9 mouse cellular contexts compared by ENCODE assay signal in genomic region chr12:11221524-11222330, GRCm38 (mm10). TPM values are rescaled to one million over a fixed set of nuclear protein-coding genes. Genes with fewer than 3 reads are reported as not detected.
DNase-seq lines count a peak whose midpoint lies in the region; ATAC-seq lines count a peak whose summit lies in the region.
"Had no signal": no experiment of that assay in that cellular context is flagged by ENCODE, and none has a peak within 500 bp of the region (broad histone marks: within the 10 kb centered on the region; RNA-seq: fewer than 3 reads in every experiment).

No protein-coding gene starts in this region.

- no peaks in the 10 kb centered on the region for H3K9me3 ChIP-seq in embryonic facial prominence, embryonic 11.5 days (replicated peaks; ENCODE audit: control insufficient read depth, low read length)
- no peaks in the 10 kb centered on the region for H3K9me3 ChIP-seq in heart, embryonic 14.5 days (ENCODE audit: control insufficient read depth, low read length)

- 63% methylated on average over 20 of the region's 20 CpGs for WGBS in embryonic facial prominence, embryonic 11.5 days
- 34% methylated on average over 20 of the region's 20 CpGs for WGBS in heart, embryonic 14.5 days

- H3K27ac ChIP-seq in embryonic facial prominence, embryonic 11.5 days (replicated peaks; ENCODE audit: low read depth, low read length) = no peak overlapping the region; the same call in 1 of the 2 replicates
- peak overlapping the region; percentile 20 to 74 for H3K27ac ChIP-seq in heart, embryonic 14.5 days (replicated peaks in 1 of 2; ENCODE audit: control insufficient read depth in 1 of 2, insufficient read depth in 1 of 2, low read depth in 2 of 2, low read length in 2 of 2)

- no peak overlapping the region for H3K9ac ChIP-seq in embryonic facial prominence, embryonic 11.5 days (replicated peaks; ENCODE audit: low read length)
- H3K9ac ChIP-seq in heart, embryonic 14.5 days (ENCODE audit: low read length) = no peak overlapping the region

- 0 out of 2 replicates have a peak, but pooled peaks have one; percentile 61 for ATAC-seq in embryonic facial prominence, embryonic 11.5 days (replicated peaks; ENCODE audit: insufficient number of reproducible peaks, low FRiP score, low TSS enrichment, low read depth)
- ATAC-seq in heart, embryonic 14.5 days (ENCODE audit: insufficient number of reproducible peaks, insufficient read depth, low FRiP score, low read depth) = 0 out of 2 replicates have a peak, but pooled peaks have one; percentile 46
- no peak for ATAC-seq in monocyte, adult 5-6 weeks (replicated peaks; ENCODE audit: insufficient number of reproducible peaks, low FRiP score, low TSS enrichment, poor library complexity, severe bottlenecking)
- no peak for ATAC-seq in megakaryocyte-erythroid progenitor cell, adult 5-6 weeks (replicated peaks; ENCODE audit: low FRiP score, low TSS enrichment, poor library complexity, severe bottlenecking)

- H3K4me2 ChIP-seq in embryonic facial prominence, embryonic 11.5 days (ENCODE audit: low read depth, low read length) = no peak overlapping the region
- H3K4me2 ChIP-seq in heart, embryonic 14.5 days (ENCODE audit: low read length) = 0 out of 2 replicates have a peak overlapping the region, but pooled peaks have one; percentile 0

- DNase-seq in R1 (ENCODE audit: low read depth, low spot score) = peak; percentile 58
- DNase-seq in embryonic facial prominence, embryonic 11.5 days (ENCODE audit: low spot score) = peak; percentile 36
- DNase-seq in mesoderm, embryonic 11.5 days (ENCODE audit: low read depth, low spot score) = peak; percentile 60
- DNase-seq in adrenal gland, adult 8-10 months = no peak
- no peak for DNase-seq in thymus, postnatal 25 days

- H3K36me3 ChIP-seq in embryonic facial prominence, embryonic 11.5 days (replicated peaks; ENCODE audit: control insufficient read depth, insufficient read depth, low read depth, low read length) = no peaks in the 10 kb centered on the region
- no peaks in the 10 kb centered on the region for H3K36me3 ChIP-seq in heart, embryonic 14.5 days (ENCODE audit: control insufficient read depth, insufficient read depth, low read length)

- no peak overlapping the region for H3K4me3 ChIP-seq in embryonic facial prominence, embryonic 11.5 days (ENCODE audit: low read depth, low read length)
- no peak overlapping the region for H3K4me3 ChIP-seq in heart, embryonic 14.5 days (ENCODE audit: control insufficient read depth in 1 of 2, insufficient read depth in 1 of 2, low read depth in 1 of 2, low read length in 2 of 2)

- no peaks in the 10 kb centered on the region for H3K27me3 ChIP-seq in embryonic facial prominence, embryonic 11.5 days (ENCODE audit: control insufficient read depth, insufficient read depth, low read length)
- H3K27me3 ChIP-seq in heart, embryonic 14.5 days (ENCODE audit: control insufficient read depth, insufficient read depth, low read length) = no peaks in the 10 kb centered on the region

- no peaks in the 10 kb centered on the region for H3K4me1 ChIP-seq in embryonic facial prominence, embryonic 11.5 days (ENCODE audit: control insufficient read depth, insufficient read depth, low read length)
- H3K4me1 ChIP-seq in heart, embryonic 14.5 days (ENCODE audit: control insufficient read depth in 2 of 2, insufficient read depth in 2 of 2, low read length in 2 of 2) = peaks cover 20 to 25% of the 10 kb centered on the region in 2 experiments

RNA-seq across cellular contexts. Expression of gene Msgn1, which starts 13.0 kb away (rescaled TPM):
- not detected in 2 replicates for polyA plus RNA-seq in embryonic facial prominence, embryonic 11.5 days (2014; fragmentation: Nextera tagmentation; extraction: Ambion mirVana)
- polyA plus RNA-seq in heart, embryonic 14.5 days (2014; fragmentation: Nextera tagmentation; extraction: Ambion mirVana) = 0.35 and 0.47 TPM in 2 replicates
- not detected for total RNA-seq in adrenal gland, adult 8-10 months (2022)
- 4.5 to 5.4 TPM in 2 of 3 replicates, not detected in the other for total RNA-seq in monocyte, adult 5-6 weeks (2017)
- not detected in 2 replicates for total RNA-seq in megakaryocyte-erythroid progenitor cell, adult 5-6 weeks (2014; fragmentation: Nextera tagmentation)
- total RNA-seq in megakaryocyte-erythroid progenitor cell, adult 5-6 weeks (2017) = not detected in 2 replicates
- total RNA-seq: liver, adult 2 months had no signal
- polyA plus RNA-seq: liver, adult 2 months had no signal

RNA-seq across cellular contexts. Expression of gene Gen1, which starts 43.9 kb away (rescaled TPM):
- polyA plus RNA-seq in embryonic facial prominence, embryonic 11.5 days (2014; fragmentation: Nextera tagmentation; extraction: Ambion mirVana) = 13.7 and 16.8 TPM in 2 replicates
- polyA plus RNA-seq in heart, embryonic 14.5 days (2014; fragmentation: Nextera tagmentation; extraction: Ambion mirVana) = 6.1 and 11.2 TPM in 2 replicates
- 1 to 10 TPM; 1.8 to 2.3 (median 2.0) TPM for total RNA-seq in adrenal gland, adult 8-10 months (2022)
- 2.5 to 4.9 TPM (median 3.6 TPM) in 3 replicates for total RNA-seq in monocyte, adult 5-6 weeks (2017)
- total RNA-seq in megakaryocyte-erythroid progenitor cell, adult 5-6 weeks (2014; fragmentation: Nextera tagmentation) = 21.7 and 31.0 TPM in 2 replicates
- 18.9 and 28.7 TPM in 2 replicates for total RNA-seq in megakaryocyte-erythroid progenitor cell, adult 5-6 weeks (2017)

RNA-seq across cellular contexts. Expression of gene Smc6, which starts 44.0 kb away (rescaled TPM):
- 135 and 160 TPM in 2 replicates for polyA plus RNA-seq in embryonic facial prominence, embryonic 11.5 days (2014; fragmentation: Nextera tagmentation; extraction: Ambion mirVana)
- 106 and 108 TPM in 2 replicates for polyA plus RNA-seq in heart, embryonic 14.5 days (2014; fragmentation: Nextera tagmentation; extraction: Ambion mirVana)
- 10 to 100 TPM; 27.0 to 41.0 (median 34.4) TPM for total RNA-seq in adrenal gland, adult 8-10 months (2022)
- total RNA-seq in monocyte, adult 5-6 weeks (2017) = 335 to 352 TPM (median 349 TPM) in 3 replicates
- 55.9 and 85.4 TPM in 2 replicates for total RNA-seq in megakaryocyte-erythroid progenitor cell, adult 5-6 weeks (2014; fragmentation: Nextera tagmentation)
- total RNA-seq in megakaryocyte-erythroid progenitor cell, adult 5-6 weeks (2017) = 108 and 145 TPM in 2 replicates

Comparison
In these comparisons a context has a peak if more than half of its experiments do, and no peak if none do; other contexts are left out.
1. DNase-seq: peak in R1 (single experiment), embryonic facial prominence, embryonic 11.5 days (single experiment) and mesoderm, embryonic 11.5 days (single experiment); none in adrenal gland, adult 8-10 months (single experiment) and thymus, postnatal 25 days (single experiment).
2. ATAC-seq: peak in embryonic facial prominence, embryonic 11.5 days (single experiment) and heart, embryonic 14.5 days (single experiment); none in monocyte, adult 5-6 weeks (single experiment) and megakaryocyte-erythroid progenitor cell, adult 5-6 weeks (single experiment).